Mouse (Mus musculus) kidney, adult 2 months (tissue): ENCODE results near the gene Snd1.

ENCODE experiments used
- CTCF ChIP-seq: fragments of 200-500 bp; conservative IDR thresholded peaks from 2 replicates; pipeline ENCODE4 v1.5.1; 2011; ENCODE audit warnings: low read depth, mild to moderate bottlenecking, control low read depth, low read length, moderate library complexity, mixed read lengths; ENCODE audit not compliant: insufficient read depth, insufficient read length
- POLR2A ChIP-seq: fragments of 200-500 bp; IDR thresholded peaks from one replicate; pipeline ENCODE4 v1.6.1; 2011; ENCODE audit warnings: low read depth, low read length, control low read depth

GRCm38 (mm10) chr6:28663670-28664069 lies 188.7 kb downstream of the Snd1 start:
- TF ChIP-seq CTCF = no peak
- TF ChIP-seq POLR2A = no peak
